Mouse (Mus musculus): ENCODE measurements around the gene Tspan10. TPM values are rescaled to one million over a fixed set of nuclear protein-coding genes. Genes with fewer than 3 reads are reported as not detected.
"Not testable (repeated sequence)": the region's sequence is repeated elsewhere in the genome, so short reads cannot be mapped to it uniquely, and the experiment has no call there.

Tspan10 gene
- total RNA-seq (2021) = 2.3 and 4.7 TPM in 2 replicates
- long read RNA-seq, experiment 1, partial matches to known transcripts = 0 of 2 reads
- long read RNA-seq, experiment 1, other reads (novel, unspliced or antisense) = 2 of 2 reads
- long read RNA-seq, experiment 2, partial matches to known transcripts = 1 of 3 reads
- long read RNA-seq, experiment 2, other reads (novel, unspliced or antisense) = 1 of 3 reads

- DNase-seq = no peak
Measured at GRCm38 (mm10) chr11:120442344-120442743, at the start of gene Tspan10. Gene Tspan10, plus strand, starts transcription at chr11:120442644.

- peak; percentile 44 for DNase-seq
Measured at GRCm38 (mm10) chr11:120395661-120396060, 46.8 kb upstream of the Tspan10 start.

GRCm38 (mm10) chr11:120397602-120398001, 44.8 kb upstream of the Tspan10 start:
- no peak for DNase-seq

GRCm38 (mm10) chr11:120399319-120399718, 43.1 kb upstream of the Tspan10 start:
- DNase-seq = no peak

GRCm38 (mm10) chr11:120404814-120405213, 37.6 kb upstream of the Tspan10 start:
- DNase-seq = no peak

- DNase-seq = no peak
Measured at GRCm38 (mm10) chr11:120405867-120406266, 36.6 kb upstream of the Tspan10 start.

GRCm38 (mm10) chr11:120406445-120406844, 36.0 kb upstream of the Tspan10 start:
- no peak for DNase-seq

- DNase-seq = not testable (repeated sequence)
Measured at GRCm38 (mm10) chr11:120413621-120414020, 28.8 kb upstream of the Tspan10 start.

GRCm38 (mm10) chr11:120417852-120418251, 24.6 kb upstream of the Tspan10 start:
- no peak for DNase-seq

- DNase-seq = no peak
Measured at GRCm38 (mm10) chr11:120418592-120418991, 23.9 kb upstream of the Tspan10 start.

- peak; percentile 34 for DNase-seq
Measured at GRCm38 (mm10) chr11:120422651-120423568, 19.5 kb upstream of the Tspan10 start.

- DNase-seq = peak; percentile 79
Measured at GRCm38 (mm10) chr11:120423569-120424295, 18.7 kb upstream of the Tspan10 start.

GRCm38 (mm10) chr11:120426727-120427126, 15.7 kb upstream of the Tspan10 start:
- no peak for DNase-seq

GRCm38 (mm10) chr11:120437152-120437856, 5.1 kb upstream of the Tspan10 start, which contains the start of gene Nploc4:
Gene Nploc4, minus strand, starts transcription at chr11:120437708.
- DNase-seq = peak; percentile 95

GRCm38 (mm10) chr11:120437857-120438385, 4.5 kb upstream of the Tspan10 start:
- DNase-seq = no peak

- no peak for DNase-seq
Measured at GRCm38 (mm10) chr11:120442765-120443280, 379 bp downstream of the Tspan10 start.

GRCm38 (mm10) chr11:120444106-120444505, 1.7 kb downstream of the Tspan10 start:
- DNase-seq = no peak

- DNase-seq = no peak
Measured at GRCm38 (mm10) chr11:120445475-120445874, 3.0 kb downstream of the Tspan10 start.

GRCm38 (mm10) chr11:120447179-120447578, 4.7 kb downstream of the Tspan10 start:
- DNase-seq = no peak

GRCm38 (mm10) chr11:120452246-120452645, 9.8 kb downstream of the Tspan10 start:
- no peak for DNase-seq

- no peak for DNase-seq
Measured at GRCm38 (mm10) chr11:120453306-120453705, 10.9 kb downstream of the Tspan10 start, which contains the start of gene Pde6g. Gene Pde6g, minus strand, starts transcription at chr11:120453500.

Measured in adrenal gland, postnatal 14 days (tissue).